Mouse (Mus musculus): ENCODE measurements around the gene Fam71a.

The Fam71a gene

GRCm38 (mm10) chr1:191122744-191123143, 41.9 kb downstream of the Fam71a start:
- no peak for DNase-seq (ENCODE audit: low spot score)

GRCm38 (mm10) chr1:191115514-191116238, 48.9 kb downstream of the Fam71a start:
- DNase-seq (ENCODE audit: low spot score): no peak

- DNase-seq (ENCODE audit: low spot score): no peak
Measured at GRCm38 (mm10) chr1:191114868-191115267, 49.7 kb downstream of the Fam71a start.

Data from T-cell, adult 2 months (primary cell).